Mouse (Mus musculus): Measurements from ENCODE around the gene Smim15.

The Smim15 gene

GRCm38 (mm10) chr13:108044222-108044941 is at the start of gene Smim15:
Smim15 (plus strand) TSS chr13:108044446.
- in situ Hi-C loops (cut with MboI, MseI) = no loop called here

- in situ Hi-C loops (cut with MboI, MseI) = no loop called here
Observed at GRCm38 (mm10) chr13:107995211-107995610, 49.0 kb upstream of the Smim15 start.

DNA sequence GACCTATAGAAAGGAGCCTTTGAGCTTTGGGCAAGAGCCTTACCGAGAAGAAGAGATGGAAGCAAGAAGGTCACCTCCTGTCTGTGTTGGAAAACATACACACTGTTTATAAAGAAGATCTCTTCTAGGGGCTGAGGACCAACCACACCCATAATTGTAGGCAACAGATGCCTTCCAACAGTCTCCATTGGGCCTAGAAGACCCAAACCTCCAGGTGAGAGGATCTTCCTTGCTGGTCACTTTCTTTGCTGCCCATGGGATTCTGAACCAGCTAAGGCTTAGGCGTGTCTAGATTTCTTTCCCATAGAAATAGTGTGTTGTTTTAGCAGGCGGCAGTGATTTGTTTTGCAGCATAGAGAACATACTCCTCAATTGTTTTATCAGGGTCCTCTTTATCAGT is 47.9 kb upstream of the Smim15 start:
- in situ Hi-C loops (cut with MboI, MseI) = no loop called here

DNA sequence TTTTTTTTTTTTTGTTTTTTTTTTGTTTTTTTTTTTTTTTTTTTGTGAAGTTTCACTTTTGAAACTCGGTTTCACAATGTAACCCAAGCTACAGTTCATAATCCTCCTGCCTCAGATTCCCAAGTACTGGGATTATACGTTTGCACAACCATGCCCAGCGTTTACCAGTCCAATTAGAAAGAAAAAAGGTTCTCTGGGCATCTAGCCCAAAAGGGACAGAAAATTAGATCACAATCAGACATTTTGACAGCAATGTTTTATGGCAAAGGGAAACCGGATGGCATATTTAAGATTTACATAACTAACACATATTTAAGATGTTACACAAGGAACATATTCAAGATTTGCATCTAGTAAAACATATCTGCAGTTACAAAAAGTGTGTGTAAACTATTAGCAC is 36.4 kb upstream of the Smim15 start:
- in situ Hi-C loops (cut with MboI, MseI) = no loop called here

DNA sequence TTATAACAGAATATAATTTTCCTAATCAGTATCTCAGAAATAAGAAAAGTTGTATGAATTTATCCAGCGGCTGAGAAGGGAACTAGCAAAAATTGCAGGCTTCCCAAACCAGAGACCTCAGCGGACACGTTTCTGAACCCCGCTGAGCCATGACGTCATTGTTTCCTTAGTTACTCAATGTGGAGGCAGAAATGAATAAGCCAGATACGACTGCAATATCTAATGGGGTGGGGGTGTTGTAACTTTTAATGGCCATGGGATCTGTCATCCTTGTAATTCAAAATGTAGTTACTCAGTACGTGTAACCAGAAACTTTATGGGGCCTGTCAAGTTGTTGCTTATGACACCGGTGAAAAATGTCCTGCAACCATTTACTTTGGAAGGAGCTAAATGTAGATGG is 31.1 kb upstream of the Smim15 start:
- in situ Hi-C loops (cut with MboI, MseI) = no loop called here

DNA sequence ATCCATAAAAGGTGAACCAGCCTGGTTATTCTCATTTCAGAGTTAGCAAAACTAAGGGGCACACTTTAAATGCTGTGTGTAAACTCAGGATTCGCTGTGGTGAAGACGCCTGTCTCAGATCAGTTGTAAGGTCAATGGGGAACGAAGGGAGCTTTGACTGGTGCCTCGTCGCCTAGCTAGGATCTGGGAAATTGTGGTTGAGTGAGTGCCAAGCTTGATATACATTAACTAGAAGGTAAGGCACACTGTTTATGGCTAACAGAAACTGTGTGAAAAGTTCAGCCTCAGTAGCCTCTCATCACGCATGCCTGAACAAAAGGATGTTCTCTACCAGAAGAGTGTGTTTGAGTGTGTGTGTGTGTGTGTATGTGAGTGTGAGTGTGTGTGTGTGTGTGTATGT is 30.4 kb upstream of the Smim15 start:
- in situ Hi-C loops (cut with MboI, MseI) = no loop called here

- in situ Hi-C loops (cut with MboI, MseI) = no loop called here
Observed at GRCm38 (mm10) chr13:108015166-108015565, 29.1 kb upstream of the Smim15 start.

- in situ Hi-C loops (cut with MboI, MseI) = no loop called here
Observed at GRCm38 (mm10) chr13:108017349-108017748, 26.9 kb upstream of the Smim15 start.

DNA sequence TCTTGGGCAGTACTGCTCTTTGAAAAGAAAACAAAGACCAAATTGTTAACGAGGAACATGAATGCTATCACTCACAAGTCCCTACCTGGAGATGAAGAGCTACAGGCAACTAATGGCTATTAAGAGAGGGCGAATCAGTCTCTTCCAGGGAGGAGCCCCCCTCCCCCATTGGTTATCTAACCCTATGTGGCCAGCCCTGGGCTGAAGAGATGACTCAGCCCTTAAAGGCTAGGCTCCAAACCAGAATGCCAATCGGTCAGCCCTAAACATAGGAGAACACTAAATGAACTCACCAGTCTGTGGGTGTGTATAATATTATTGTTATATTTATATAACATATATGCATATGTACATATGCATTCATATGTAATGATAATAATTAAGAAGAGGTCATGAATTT is 18.4 kb upstream of the Smim15 start:
- in situ Hi-C loops (cut with MboI, MseI) = loop anchor here (5.0 kb wide), 1 partner anchor 124 kb away; no protein-coding TSS in a partner anchor

DNA sequence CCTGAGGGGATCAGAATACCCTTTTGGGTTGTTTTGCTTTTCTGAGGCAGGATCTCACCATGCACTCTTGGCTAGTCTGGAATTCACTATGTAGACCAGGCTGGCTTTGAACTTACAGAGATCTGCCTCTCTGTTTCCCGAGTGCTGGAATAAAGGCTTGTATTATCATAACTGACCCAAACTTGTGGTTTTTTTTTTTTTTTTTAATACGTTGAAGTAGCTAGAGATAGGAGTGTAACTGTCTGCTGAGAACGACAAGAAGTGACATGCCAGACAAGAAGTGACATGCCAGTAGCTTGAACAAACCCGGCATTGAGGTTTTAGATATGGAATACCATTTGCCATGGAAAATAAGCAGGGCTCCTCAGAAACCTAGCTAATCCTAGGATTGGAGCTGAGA is 11.5 kb upstream of the Smim15 start:
- in situ Hi-C loops (cut with MboI, MseI) = no loop called here

GRCm38 (mm10) chr13:108039375-108039774 is 4.9 kb upstream of the Smim15 start:
- in situ Hi-C loops (cut with MboI, MseI) = no loop called here

DNA sequence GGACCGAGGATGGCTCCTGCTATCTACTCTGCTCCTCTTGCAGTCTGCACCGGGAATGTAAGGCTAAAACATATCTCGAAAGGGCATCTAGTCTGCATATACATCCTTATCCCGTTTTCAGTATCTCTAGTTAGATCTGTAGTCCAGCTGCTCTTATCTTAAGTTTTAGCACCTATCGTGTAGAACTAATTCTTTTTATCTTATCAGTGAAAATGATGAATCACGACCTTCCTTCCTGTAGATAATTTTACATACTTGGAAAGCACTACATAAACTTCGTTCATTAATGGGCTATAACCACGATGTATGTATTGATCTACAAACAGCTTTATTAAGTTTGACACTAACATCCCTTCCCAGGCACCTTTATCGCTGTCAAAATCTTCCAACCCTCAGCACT is 4.3 kb upstream of the Smim15 start:
- in situ Hi-C loops (cut with MboI, MseI) = no loop called here

DNA sequence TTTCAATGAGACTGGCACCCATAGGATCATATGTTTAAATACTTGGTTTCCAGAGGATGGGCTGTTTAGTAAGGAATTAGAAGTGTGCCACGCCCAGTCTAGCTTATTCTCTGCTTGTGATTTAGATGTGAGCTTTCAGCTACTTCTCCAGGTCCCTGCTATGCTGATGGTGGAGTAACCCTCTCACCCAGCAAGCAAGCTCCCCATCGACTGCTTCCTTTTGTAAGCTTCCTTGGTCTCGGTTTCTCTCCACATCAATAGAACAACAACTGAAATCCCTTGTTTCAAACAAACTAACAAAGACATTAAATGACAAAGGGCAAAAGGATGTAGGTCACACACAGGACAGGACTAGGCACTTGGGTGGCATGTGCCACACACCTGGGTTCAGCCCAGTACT is 3.8 kb upstream of the Smim15 start:
- in situ Hi-C loops (cut with MboI, MseI) = no loop called here

DNA sequence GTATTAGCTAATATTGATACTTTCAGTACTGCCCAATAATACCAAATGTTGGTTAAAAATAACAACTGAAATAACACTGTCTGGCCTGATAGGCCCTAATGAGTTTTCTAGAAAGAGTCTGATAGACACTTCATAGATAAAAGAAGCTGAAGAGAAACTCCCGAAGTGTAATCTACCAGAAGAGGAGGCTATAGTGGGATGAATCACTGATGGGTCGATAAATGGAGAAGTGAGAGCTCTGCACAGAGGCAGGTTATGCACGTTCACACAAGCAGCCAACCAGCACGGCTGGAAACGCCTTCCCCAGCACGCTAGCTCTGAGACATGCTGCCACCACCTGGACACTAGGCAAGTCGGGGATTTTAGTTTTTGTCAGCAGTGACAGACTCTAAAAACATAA is 2.9 kb upstream of the Smim15 start:
- in situ Hi-C loops (cut with MboI, MseI) = no loop called here

DNA sequence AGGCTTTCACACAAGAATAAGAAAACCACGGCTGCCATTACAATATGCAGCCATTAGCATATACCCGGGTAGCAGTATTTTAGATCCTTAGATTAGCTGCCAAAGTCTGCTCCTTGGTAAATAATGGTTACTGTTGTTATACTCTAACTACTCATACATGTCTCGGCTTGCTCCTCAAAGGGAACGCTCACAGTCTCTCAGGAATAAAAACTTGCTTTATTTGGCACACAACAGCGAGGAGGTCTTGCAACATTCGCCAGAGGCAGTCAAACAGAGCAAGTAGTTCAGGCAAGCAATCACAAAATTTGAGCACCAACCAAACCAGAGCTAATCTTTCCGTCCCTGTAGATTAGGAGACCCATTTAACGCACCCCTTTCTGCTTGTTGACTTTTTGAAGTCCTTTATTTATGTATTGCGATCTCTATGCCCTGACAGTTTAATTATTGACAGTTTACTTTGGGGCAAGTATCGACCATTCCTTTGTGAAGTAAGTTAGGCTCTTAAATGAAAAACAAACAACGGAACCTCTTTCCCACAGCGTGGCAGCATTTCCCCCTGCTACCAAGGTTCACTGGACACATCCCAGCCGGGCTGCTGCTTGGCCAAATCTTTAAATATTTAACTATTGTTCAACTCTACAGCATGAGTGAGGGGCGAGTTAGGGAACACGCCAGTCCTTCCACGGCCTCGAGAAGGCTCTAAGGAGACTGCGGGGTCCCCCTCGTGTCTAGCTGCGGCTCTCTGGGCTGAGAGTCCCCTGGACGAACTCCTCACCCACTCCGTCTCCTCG is 620 bp upstream of the Smim15 start:
- in situ Hi-C loops (cut with MboI, MseI) = no loop called here

GRCm38 (mm10) chr13:108045646-108046045 is 1.4 kb downstream of the Smim15 start:
- in situ Hi-C loops (cut with MboI, MseI) = no loop called here

- in situ Hi-C loops (cut with MboI, MseI) = no loop called here
Observed at GRCm38 (mm10) chr13:108046071-108046470, 1.8 kb downstream of the Smim15 start.

DNA sequence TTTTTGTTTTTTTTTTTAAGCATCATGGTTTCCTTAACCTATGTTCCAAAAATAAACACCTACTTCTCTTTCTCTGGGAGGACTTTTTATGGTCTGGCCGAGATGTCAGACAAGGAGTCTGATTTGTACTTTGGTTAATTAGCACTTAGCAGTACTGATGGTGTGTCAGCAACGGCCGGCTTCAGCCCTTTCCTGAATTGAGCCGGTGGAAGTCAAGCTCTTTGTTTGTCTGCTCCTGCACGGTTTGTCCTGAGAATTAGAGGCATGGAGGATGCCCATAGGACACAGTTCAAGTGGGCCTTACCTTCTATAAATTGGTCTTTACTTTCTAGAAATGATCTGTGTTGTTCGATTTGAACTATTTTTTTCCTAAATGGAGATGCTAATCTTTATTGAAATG is 2.6 kb downstream of the Smim15 start:
- in situ Hi-C loops (cut with MboI, MseI) = no loop called here

GRCm38 (mm10) chr13:108047364-108047763 is 3.1 kb downstream of the Smim15 start:
- in situ Hi-C loops (cut with MboI, MseI) = no loop called here

- in situ Hi-C loops (cut with MboI, MseI) = no loop called here
Observed at GRCm38 (mm10) chr13:108056896-108057295, 12.7 kb downstream of the Smim15 start.

DNA sequence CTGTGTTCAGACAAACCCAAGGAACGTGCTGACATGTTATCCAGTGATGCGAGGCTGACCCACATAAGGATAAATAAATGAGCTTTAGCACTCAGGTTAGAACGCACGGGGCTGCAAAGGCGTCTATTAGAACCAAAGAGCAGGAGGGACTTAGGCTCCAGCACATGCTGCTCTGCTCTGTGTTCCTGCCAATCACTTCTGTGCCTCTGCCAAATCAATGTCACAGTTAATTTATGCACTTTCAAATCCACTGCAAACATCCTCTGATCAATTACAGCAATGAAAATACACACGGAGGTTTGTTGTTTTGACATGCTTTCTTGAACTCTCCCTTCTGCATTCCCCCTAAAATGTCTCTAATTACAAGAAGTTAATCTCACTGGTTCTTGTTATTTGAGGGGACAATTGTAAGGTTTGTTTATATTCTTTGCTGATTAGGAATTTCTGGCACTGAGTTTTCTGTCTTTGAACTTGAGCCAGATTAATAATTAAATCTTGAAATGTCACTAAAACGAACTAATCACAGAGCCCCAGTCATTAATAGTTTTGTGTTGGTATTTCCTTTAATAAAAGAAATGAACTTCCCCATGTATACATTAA is 16.1 kb downstream of the Smim15 start:
- in situ Hi-C loops (cut with MboI, MseI) = no loop called here

- in situ Hi-C loops (cut with MboI, MseI) = no loop called here
Observed at GRCm38 (mm10) chr13:108060936-108061578, 16.8 kb downstream of the Smim15 start.

Data from regulatory T cell (primary cell).